Mouse (Mus musculus) brown adipose tissue, adult 24 weeks (tissue): ENCODE results near the gene Gpr19. TPM values are rescaled to one million over a fixed set of nuclear protein-coding genes. Genes with fewer than 3 reads are reported as not detected.
A peak's percentile ranks its signal among the peaks of the same experiment; 100 is the strongest.

ENCODE experiments used
- H3K27ac ChIP-seq: fragments of 200-500 bp; replicated peaks from 2 replicates; pipeline ENCODE4 v1.5.1; 2012; ENCODE audit warnings: low read depth, mild to moderate bottlenecking, low read length
- H3K4me1 ChIP-seq: fragments of 200-500 bp; 2 replicates; pipeline ENCODE4 v1.6.1; 2012; ENCODE audit warnings: low read length, mixed read lengths; ENCODE audit not compliant: control insufficient read depth, insufficient read depth, insufficient read length
- H3K4me3 ChIP-seq: fragments of 200-500 bp; 2 replicates; pipeline ENCODE4 v1.5.1; 2012; ENCODE audit warnings: low read depth, mild to moderate bottlenecking, low read length, moderate library complexity; ENCODE audit not compliant: insufficient read depth
- polyA plus RNA-seq: library from polyadenylated mRNA; stranded (reverse); fragments of >200 nt; gene quantifications from 2 replicates; pipeline ENCODE4 v1.2.4, GENCODE M21; 2012; ENCODE audit not compliant: missing spikeins, insufficient read depth, insufficient read length

Gpr19 gene
- polyA plus RNA-seq, 1 experiment = 3.5 TPM

- H3K4me3 ChIP-seq = peak overlapping the region; percentile 69
- H3K4me1 ChIP-seq = no peaks in the 10 kb centered on the region; the same call in none of the 2 replicates
- H3K27ac ChIP-seq = peak overlapping the region; percentile 56; the same call in 1 of the 2 replicates
Observed at GRCm38 (mm10) chr6:134917087-134917486, 18.7 kb upstream of the Gpr19 start.

DNA sequence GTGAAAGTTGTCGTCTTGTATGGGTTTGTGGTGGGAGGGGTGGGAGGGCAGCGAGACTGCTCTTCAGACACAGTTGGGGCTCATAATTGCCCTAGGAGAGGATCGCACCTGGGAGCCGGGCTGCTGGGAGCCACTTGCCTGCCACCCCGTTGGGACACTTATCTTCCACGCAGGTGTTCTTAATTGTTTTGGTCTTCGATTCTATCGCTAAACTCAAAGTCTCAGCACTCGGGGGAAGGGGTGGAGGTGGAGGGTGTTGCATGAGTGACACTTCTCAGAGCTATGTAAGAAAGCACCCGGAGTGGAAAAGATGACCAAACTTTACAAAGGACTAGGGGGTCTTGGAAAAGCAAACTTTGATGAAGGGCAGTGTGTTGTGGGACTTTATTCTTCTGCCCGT lies 18.3 kb upstream of the Gpr19 start:
- Histone ChIP-seq H3K4me1 (no peaks in the 10 kb centered on the region; the same call in 1 of the 2 replicates), H3K27ac (peak overlapping the region; percentile 56), H3K4me3 (peak overlapping the region; percentile 69)

GRCm38 (mm10) chr6:134914523-134914922 lies 16.1 kb upstream of the Gpr19 start:
- Histone ChIP-seq H3K4me3 (no peak overlapping the region), H3K27ac (no peak overlapping the region), H3K4me1 (no peaks in the 10 kb centered on the region; the same call in 1 of the 2 replicates)

DNA sequence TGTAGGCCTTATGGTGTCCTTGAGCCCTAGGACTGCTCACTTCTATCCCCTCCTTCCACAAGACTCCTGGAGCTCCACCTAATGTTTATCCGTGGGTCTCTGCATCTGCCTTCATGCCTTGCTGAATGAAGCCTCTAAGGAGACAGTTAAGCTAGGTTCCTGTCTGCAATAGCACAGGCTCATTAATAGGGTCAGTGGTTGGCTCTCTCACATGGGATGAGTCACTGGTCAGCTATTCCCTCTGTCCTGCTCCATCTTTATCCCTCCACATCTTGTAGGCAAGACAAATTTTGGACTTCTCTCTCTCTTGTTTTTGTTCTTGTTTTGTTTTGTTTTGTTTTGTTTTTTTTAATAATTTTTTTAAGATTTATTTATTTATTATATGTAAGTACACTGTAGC lies 7.4 kb upstream of the Gpr19 start:
- Histone ChIP-seq H3K4me1 (no peaks in the 10 kb centered on the region), H3K4me3 (no peak overlapping the region), H3K27ac (no peak overlapping the region)

- H3K27ac ChIP-seq = no peak overlapping the region
- H3K4me1 ChIP-seq = no peaks in the 10 kb centered on the region
- no peak overlapping the region for H3K4me3 ChIP-seq
Observed at GRCm38 (mm10) chr6:134903891-134904884, 5.8 kb upstream of the Gpr19 start.

- no peaks in the 10 kb centered on the region for H3K4me1 ChIP-seq
- H3K4me3 ChIP-seq = no peak overlapping the region
- H3K27ac ChIP-seq = no peak overlapping the region
Observed at GRCm38 (mm10) chr6:134903368-134903767, 5.0 kb upstream of the Gpr19 start.

DNA sequence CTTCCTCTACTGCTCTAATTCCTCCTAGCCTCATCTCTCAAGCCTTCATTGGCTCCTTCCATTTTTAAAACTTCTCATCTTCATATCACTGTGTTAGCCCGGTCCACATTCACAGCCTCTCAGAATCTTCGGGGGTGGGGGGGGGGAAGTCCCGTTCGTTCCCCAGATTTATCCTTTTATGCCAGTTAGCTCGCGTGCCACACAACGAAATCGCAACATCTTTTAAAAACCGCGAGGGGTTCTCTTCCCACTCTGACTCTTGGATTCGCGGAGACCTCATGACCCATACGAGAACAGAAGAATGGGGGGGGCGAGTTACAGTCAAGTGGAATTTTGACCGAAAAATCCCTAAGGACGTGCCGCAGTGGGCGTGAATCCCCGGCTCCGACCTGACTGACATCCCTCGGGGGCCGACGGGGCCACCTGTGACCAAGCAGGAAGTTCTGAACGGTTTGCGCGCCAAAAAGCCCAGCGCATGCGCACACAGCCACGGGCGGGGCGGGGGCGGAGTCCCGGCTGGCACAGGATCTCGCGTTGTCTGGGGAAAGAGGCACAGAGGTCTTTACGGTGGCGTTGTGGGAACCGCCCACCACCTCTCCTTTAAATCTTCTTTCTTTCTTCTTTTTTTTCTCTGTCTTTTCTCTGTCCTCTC lies 809 bp downstream of the Gpr19 start:
- Histone ChIP-seq H3K27ac (peak overlapping the region; percentile 99), H3K4me3 (peak overlapping the region; percentile 82), H3K4me1 (no peaks in the 10 kb centered on the region)

- no peak overlapping the region for H3K27ac ChIP-seq
- H3K4me1 ChIP-seq = no peaks in the 10 kb centered on the region
- peak overlapping the region; percentile 82 for H3K4me3 ChIP-seq
Observed at GRCm38 (mm10) chr6:134896570-134897436, 1.6 kb downstream of the Gpr19 start.

DNA sequence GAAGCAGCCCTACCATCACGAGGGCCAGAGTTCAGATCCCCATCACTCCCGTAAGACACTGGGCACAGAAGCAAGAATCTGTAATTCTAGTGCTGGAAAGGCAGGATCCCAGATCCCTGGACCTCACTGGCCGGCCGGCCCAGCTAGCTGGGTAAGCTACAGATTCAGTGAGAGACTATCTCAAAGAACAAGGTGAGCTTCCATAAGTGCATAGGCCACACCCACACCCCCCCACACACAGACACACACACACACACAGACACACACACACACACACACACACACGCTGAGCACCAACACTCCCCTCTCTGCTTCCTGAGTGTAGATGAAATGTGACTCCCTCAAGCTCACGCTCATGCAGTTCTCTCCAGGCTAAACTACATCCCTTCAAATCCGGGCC lies 7.9 kb downstream of the Gpr19 start:
- Histone ChIP-seq H3K4me1 (no peaks in the 10 kb centered on the region), H3K27ac (no peak overlapping the region), H3K4me3 (no peak overlapping the region)

GRCm38 (mm10) chr6:134889763-134890162 lies 8.6 kb downstream of the Gpr19 start:
- Histone ChIP-seq H3K4me1 (no peaks in the 10 kb centered on the region), H3K4me3 (no peak overlapping the region), H3K27ac (no peak overlapping the region)

DNA sequence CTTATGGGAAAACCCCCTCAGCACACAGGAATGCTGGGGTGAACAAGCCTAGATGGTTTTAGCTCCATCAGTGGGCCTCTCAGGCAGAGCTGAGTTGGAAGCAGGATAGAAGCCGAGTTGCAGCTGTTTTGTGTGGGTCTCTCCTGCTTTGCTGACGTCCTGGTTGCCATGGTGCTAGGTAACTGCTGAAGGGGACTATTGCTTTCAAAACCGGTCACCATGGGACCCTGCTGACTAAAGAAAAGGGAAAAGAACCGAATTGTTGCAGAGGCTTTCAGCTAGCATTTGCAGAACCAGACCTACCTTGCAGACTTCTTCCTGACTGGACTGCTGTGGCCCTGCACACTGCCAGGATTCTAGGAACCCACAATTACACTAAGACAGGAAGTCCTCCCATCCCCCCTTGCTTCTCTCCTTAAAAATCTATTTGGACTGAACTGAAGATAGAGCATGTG lies 9.8 kb downstream of the Gpr19 start:
- Histone ChIP-seq H3K4me1 (no peaks in the 10 kb centered on the region), H3K27ac (no peak overlapping the region), H3K4me3 (no peak overlapping the region)

- Histone ChIP-seq H3K4me3 (no peak overlapping the region), H3K4me1 (no peaks in the 10 kb centered on the region), H3K27ac (no peak overlapping the region)
Observed at GRCm38 (mm10) chr6:134887711-134888449, 10.5 kb downstream of the Gpr19 start.

DNA sequence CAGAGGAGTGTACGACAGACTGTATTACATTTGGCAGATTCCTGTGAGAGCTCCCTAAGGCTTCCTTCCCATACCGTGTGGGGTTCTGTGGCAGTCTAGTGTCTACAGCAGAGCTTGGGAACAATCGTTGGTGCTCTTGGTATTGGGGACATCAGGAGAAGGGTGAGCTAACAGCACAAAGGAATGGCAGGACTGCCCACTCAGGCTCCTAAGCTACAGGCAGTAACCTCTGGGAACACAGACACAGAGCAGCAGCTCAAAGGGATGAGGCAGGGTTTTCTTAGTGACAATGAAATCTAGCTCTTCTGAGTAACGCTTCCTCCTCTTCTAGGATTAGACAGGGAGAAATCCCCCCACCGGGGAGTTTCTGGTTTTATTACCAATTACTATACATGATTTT lies 11.4 kb downstream of the Gpr19 start:
- H3K4me1 ChIP-seq = no peaks in the 10 kb centered on the region
- H3K4me3 ChIP-seq = no peak overlapping the region
- no peak overlapping the region for H3K27ac ChIP-seq

DNA sequence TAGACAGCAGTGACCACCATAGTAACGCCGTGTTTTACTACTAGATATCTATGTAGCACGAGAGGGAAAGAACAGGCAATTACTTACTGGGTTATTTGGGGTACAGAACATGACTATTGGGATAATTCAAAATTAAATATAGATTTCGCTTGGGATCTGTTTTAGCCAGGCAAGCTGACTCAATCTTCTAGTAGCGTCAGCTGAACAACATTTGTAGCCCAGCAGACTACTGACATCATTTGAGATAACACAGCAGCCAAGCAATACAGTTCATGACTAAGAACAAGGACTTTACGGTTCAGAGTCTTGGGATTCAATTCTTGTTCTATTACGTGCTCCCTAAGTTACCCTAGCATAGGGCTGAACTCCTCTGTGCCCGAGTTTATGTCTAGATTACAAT lies 11.9 kb downstream of the Gpr19 start:
- Histone ChIP-seq H3K4me3 (no peak overlapping the region), H3K27ac (no peak overlapping the region), H3K4me1 (no peaks in the 10 kb centered on the region)
